Mouse (Mus musculus): ENCODE measurements around the gene Mettl16. TPM values are rescaled to one million over a fixed set of nuclear protein-coding genes. Genes with fewer than 3 reads are reported as not detected.
A peak's percentile ranks its signal among the peaks of the same experiment; 100 is the strongest.

Gene Mettl16
- polyA plus RNA-seq, 1 experiment from 2014 or later = 54.2 TPM

- Histone ChIP-seq H3K9me3 (replicated peaks) (no peaks in the 10 kb centered on the region), H3K27ac (peak overlapping the region; percentile 5; the same call in 1 of the 2 replicates), H3K36me3 (ENCODE audit: poor library complexity, severe bottlenecking) (0 out of 2 replicates have a peak, but pooled peaks cover under 1% of the 10 kb centered on the region), H3K9ac (0 out of 2 replicates have a peak overlapping the region, but pooled peaks have one; percentile 26), H3K4me2 (0 out of 2 replicates have a peak overlapping the region, but pooled peaks have one; percentile 91), H3K4me1 (peaks cover 53% of the 10 kb centered on the region), H3K27me3 (no peaks in the 10 kb centered on the region), H3K4me3 (no peak overlapping the region; the same call in 1 of the 2 replicates)
- no peak for ATAC-seq
- WGBS = 62% methylated on average over 5 of the region's 5 CpGs
Observed at GRCm38 (mm10) chr11:74834650-74835277, 64.1 kb downstream of the Mettl16 start.

- Histone ChIP-seq H3K9ac (peak overlapping the region; percentile 38; the same call in 1 of the 2 replicates), H3K27me3 (no peaks in the 10 kb centered on the region)
Observed at GRCm38 (mm10) chr11:74835593-74836224, 65.1 kb downstream of the Mettl16 start.

GRCm38 (mm10) chr11:74836225-74837055, 65.8 kb downstream of the Mettl16 start:
- Histone ChIP-seq H3K4me2 (no peak overlapping the region), H3K4me1 (peaks cover 52% of the 10 kb centered on the region), H3K9me3 (replicated peaks) (no peaks in the 10 kb centered on the region), H3K36me3 (ENCODE audit: poor library complexity, severe bottlenecking) (0 out of 2 replicates have a peak, but pooled peaks cover 10% of the 10 kb centered on the region), H3K27me3 (no peaks in the 10 kb centered on the region), H3K4me3 (no peak overlapping the region), H3K9ac (no peak overlapping the region), H3K27ac (no peak overlapping the region)
- ATAC-seq = no peak
- 90% methylated on average over 20 of the region's 22 CpGs for WGBS

More at GRCm38 (mm10) chr11:74835593-74836224, 65.1 kb downstream of the Mettl16 start:
- no peak for ATAC-seq
- no peak overlapping the region for H3K4me3 ChIP-seq
- H3K4me1 ChIP-seq = peaks cover 52% of the 10 kb centered on the region
- H3K36me3 ChIP-seq (ENCODE audit: poor library complexity, severe bottlenecking) = 0 out of 2 replicates have a peak, but pooled peaks cover 10% of the 10 kb centered on the region
- no peaks in the 10 kb centered on the region for H3K9me3 ChIP-seq (replicated peaks)
- H3K4me2 ChIP-seq = no peak overlapping the region
- H3K27ac ChIP-seq = no peak overlapping the region
- 87% methylated on average over 6 of the region's 6 CpGs for WGBS

DNA sequence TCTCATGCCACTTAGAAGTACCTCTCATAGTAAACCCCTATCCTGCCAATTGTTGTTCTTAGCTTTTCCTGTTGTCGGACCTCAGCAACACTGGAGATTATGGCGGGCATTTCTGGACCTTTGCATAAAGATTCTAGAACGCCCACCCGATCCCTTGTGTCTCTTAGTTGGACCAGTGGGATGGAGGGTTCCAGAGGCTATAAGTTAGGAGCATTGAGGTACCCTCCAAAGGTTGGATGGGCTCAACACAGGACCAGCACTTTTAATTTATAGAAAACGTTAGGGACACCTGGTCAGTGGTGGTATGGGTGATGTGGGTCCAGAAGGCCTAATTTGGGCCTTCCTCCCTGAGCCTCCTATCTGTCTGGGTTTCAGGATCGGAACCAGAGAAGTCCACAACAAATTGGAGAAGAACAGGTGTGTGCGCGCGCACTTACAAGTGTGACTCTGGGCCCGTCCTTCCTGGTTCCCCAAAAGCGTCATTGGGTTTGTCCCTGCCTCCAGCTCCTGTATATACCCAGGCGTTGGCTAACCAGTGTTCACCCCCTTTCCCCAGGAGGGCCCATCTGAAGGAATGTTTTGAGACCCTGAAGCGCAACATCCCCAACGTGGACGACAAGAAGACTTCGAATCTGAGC, 66.5 kb downstream of the Mettl16 start:
- no peaks in the 10 kb centered on the region for H3K9me3 ChIP-seq (replicated peaks)
- peak overlapping the region; percentile 75 for H3K9ac ChIP-seq
- peaks cover 52% of the 10 kb centered on the region for H3K4me1 ChIP-seq
- peak overlapping the region; percentile 85 for H3K27ac ChIP-seq
- H3K27me3 ChIP-seq = no peaks in the 10 kb centered on the region
- H3K4me2 ChIP-seq = peak overlapping the region; percentile 87
- peaks cover 16% of the 10 kb centered on the region for H3K36me3 ChIP-seq (ENCODE audit: poor library complexity, severe bottlenecking)
- no peak; the same call in 1 of the 2 replicates for ATAC-seq
- peak overlapping the region; percentile 60 for H3K4me3 ChIP-seq
- 45% methylated on average over 16 of the region's 16 CpGs for WGBS

DNA sequence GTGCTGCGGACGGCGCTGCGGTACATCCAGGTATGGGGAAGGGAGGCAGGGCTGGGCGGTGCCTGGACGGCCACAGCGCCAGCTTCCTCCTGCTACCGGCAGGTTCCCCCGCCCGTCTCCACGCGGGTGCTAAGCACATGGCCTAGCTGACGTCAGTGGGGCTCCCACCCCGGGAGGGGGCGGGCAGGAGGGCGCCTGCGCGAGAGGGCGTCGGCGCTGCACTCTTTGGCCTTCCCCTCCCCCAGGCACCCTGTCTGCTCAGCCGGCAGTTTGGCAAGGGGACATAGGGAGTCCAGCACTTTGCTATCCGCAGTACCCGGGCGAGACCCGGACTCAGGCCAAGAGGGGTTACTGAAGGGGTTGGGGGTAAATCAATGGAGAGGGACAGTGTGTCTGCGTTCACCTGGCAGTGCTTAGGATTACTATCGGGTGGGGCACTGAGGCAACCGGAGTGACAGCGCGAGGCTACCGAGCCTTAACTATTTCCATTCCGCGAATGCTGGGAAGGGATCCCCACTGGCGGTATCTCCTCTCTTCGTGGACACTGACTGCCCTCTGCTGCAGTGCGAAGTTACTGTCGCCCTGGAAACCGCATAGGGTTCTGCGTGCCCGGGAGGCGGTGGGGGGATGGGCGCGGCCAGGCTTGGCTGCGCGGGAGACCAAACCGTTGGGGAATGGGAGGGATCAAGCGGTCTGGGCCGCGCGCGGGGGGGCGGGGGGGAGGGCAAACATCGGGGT, 67.2 kb downstream of the Mettl16 start:
- Histone ChIP-seq H3K4me3 (peak overlapping the region; percentile 60), H3K27me3 (no peaks in the 10 kb centered on the region), H3K4me1 (peaks cover 47% of the 10 kb centered on the region), H3K9ac (peak overlapping the region; percentile 75), H3K4me2 (peak overlapping the region; percentile 87), H3K36me3 (ENCODE audit: poor library complexity, severe bottlenecking) (peaks cover 23% of the 10 kb centered on the region), H3K27ac (peak overlapping the region; percentile 85), H3K9me3 (replicated peaks) (no peaks in the 10 kb centered on the region)
- peak; percentile 71 for ATAC-seq
- under 1% methylated on average over 49 of the region's 54 CpGs for WGBS

GRCm38 (mm10) chr11:74838441-74838840, 67.8 kb downstream of the Mettl16 start:
- Histone ChIP-seq H3K27ac (peak overlapping the region; percentile 85), H3K9me3 (replicated peaks) (no peaks in the 10 kb centered on the region), H3K27me3 (no peaks in the 10 kb centered on the region), H3K9ac (peak overlapping the region; percentile 75), H3K36me3 (ENCODE audit: poor library complexity, severe bottlenecking) (peaks cover 29% of the 10 kb centered on the region), H3K4me1 (peaks cover 41% of the 10 kb centered on the region), H3K4me2 (peak overlapping the region; percentile 87), H3K4me3 (peak overlapping the region; percentile 60)
- ATAC-seq = peak; percentile 72
- WGBS = under 1% methylated on average over 29 of the region's 35 CpGs

DNA sequence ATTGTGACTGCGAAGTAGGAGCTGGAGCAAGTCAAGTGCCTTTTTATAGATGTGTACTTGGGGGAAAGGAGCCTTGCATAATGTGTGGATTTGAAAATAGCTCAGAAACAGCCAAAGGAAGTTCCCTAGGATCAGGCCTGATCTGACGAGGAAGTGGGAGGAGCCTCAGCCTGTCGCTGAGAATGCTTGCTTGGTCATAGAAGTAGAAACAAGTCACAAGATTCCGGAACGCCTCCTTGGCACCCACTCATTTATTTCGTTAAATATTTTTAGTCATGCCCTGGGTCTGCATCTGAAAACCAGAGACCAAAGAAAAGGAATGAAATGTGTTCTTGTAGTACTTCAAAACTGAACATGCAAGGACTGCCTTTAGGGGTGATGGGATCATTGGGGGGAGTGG, 68.3 kb downstream of the Mettl16 start:
- no peak for ATAC-seq
- H3K27ac ChIP-seq = peak overlapping the region; percentile 85
- H3K27me3 ChIP-seq = no peaks in the 10 kb centered on the region
- WGBS = 49% methylated on average over 6 of the region's 6 CpGs
- peak overlapping the region; percentile 75; the same call in 1 of the 2 replicates for H3K9ac ChIP-seq
- H3K4me1 ChIP-seq = peaks cover 36% of the 10 kb centered on the region
- peak overlapping the region; percentile 87 for H3K4me2 ChIP-seq
- H3K36me3 ChIP-seq (ENCODE audit: poor library complexity, severe bottlenecking) = peaks cover 34% of the 10 kb centered on the region
- peak overlapping the region; percentile 60 for H3K4me3 ChIP-seq
- H3K9me3 ChIP-seq (replicated peaks) = no peaks in the 10 kb centered on the region

DNA sequence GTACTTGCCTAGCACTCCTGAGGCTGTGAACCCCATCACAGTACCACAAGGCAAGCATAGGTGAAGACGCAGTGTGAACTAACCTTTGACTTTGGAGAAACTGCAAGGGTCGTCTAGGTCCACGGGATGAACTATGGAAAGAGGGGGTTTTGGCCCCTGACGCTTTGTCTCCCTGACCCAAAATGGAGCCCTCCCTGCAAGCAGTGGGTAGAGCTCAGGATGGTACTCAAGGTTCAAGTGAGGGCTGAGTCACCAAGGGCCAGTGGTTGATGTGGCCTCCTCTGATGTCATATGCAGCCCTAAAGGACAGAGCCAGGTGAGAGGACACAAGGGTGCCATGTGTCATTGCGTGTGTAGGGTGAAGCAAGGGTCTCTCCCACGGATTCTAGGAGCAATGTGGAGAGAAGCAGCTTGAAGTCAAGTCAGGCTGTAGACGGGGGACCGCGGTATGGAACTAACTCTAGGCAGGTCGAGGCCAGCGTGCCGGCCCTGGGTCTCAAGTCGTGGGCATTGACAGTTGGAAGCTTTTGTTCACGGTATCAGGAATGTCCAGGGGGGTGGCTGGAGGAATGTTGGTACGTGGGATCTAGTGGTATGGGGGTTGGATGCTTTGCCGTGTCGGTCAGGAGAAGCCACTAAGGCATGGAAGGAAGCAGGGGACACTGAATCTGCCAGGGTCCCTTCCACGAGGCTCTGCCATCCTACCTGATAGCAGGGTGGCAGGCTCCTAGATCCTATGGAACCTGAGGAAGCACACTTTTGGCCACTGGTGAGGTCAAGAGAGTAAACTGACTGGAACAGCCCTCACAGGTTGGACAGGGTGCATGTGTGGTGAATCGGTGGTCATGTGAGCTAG, 69.5 kb downstream of the Mettl16 start:
- Histone ChIP-seq H3K4me2 (no peak overlapping the region), H3K9ac (no peak overlapping the region), H3K4me1 (peaks cover 25% of the 10 kb centered on the region), H3K4me3 (no peak overlapping the region), H3K27me3 (no peaks in the 10 kb centered on the region), H3K9me3 (replicated peaks) (no peaks in the 10 kb centered on the region), H3K36me3 (ENCODE audit: poor library complexity, severe bottlenecking) (peaks cover 45% of the 10 kb centered on the region), H3K27ac (no peak overlapping the region)
- WGBS = 94% methylated on average over 19 of the region's 19 CpGs
- ATAC-seq = no peak

- H3K9me3 ChIP-seq (replicated peaks) = no peaks in the 10 kb centered on the region; the same call in 1 of the 2 replicates
- H3K4me2 ChIP-seq = no peak overlapping the region
- H3K27ac ChIP-seq = no peak overlapping the region
- peaks cover 25% of the 10 kb centered on the region for H3K4me1 ChIP-seq
- no peak overlapping the region for H3K4me3 ChIP-seq
- no peak for ATAC-seq
- H3K27me3 ChIP-seq = no peaks in the 10 kb centered on the region
- no peak overlapping the region for H3K9ac ChIP-seq
- 90% methylated on average over 8 of the region's 8 CpGs for WGBS
- H3K36me3 ChIP-seq (ENCODE audit: poor library complexity, severe bottlenecking) = peaks cover 52% of the 10 kb centered on the region
Observed at GRCm38 (mm10) chr11:74840739-74841138, 70.1 kb downstream of the Mettl16 start.

DNA sequence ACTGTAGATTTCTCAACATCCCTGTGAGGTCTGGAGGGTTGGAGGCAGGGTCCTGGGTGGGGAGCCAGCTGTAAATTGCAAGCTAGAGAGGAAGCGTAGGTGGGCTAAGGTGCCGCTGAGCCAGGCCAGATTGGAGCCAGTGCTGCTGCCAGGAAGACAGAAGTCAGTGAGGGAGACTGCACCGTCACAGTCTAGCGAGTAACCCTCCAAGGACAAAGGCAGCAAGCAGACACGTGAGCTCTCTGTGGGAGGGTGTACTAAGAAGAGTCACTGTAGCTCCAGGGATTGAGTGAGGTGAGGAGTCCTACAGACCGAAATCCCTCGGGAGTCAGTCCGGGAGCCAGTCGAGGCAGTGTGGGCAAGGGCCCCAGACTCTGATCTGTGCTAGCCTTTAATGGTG, 70.7 kb downstream of the Mettl16 start:
- Histone ChIP-seq H3K9ac (0 out of 2 replicates have a peak overlapping the region, but pooled peaks have one; percentile 16), H3K4me2 (no peak overlapping the region), H3K9me3 (replicated peaks) (no peaks in the 10 kb centered on the region; the same call in 1 of the 2 replicates), H3K27me3 (no peaks in the 10 kb centered on the region), H3K36me3 (ENCODE audit: poor library complexity, severe bottlenecking) (peaks cover 53% of the 10 kb centered on the region), H3K27ac (no peak overlapping the region), H3K4me1 (peaks cover 25% of the 10 kb centered on the region), H3K4me3 (no peak overlapping the region)
- 78% methylated on average over 9 of the region's 9 CpGs for WGBS
- no peak for ATAC-seq
